Mouse (Mus musculus): Measurements from ENCODE around the gene 2010111I01Rik. TPM values are rescaled to one million over a fixed set of nuclear protein-coding genes. Genes with fewer than 3 reads are reported as not detected.

Gene 2010111I01Rik
- polyA plus RNA-seq, 1 experiment from 2014 or later, result 93.5 TPM

DNA sequence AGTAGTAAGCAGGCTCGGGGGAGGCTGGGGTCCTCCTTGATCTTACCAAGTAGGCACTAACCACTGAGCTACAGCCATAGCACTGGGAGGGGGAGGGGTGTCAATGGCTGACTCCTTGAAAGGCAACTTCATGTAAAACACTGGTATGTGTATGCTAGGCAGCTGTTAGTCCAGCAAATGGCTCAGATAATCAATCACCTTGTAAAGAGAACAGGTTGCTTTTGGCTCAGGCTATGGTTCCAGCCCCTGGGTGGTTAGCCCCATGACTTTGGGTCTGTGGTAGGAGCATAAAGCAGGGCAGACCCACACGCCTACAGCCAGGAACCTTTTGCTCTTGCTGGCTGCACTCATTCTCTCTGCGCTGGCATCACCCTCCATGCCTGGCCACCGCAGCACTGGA, 325.4 kb downstream of the 2010111I01Rik start:
- Histone ChIP-seq H3K4me3 (replicated peaks) (no peak overlapping the region), H3K4me2 (replicated peaks) (no peak overlapping the region), H3K27me3 (replicated peaks) (no peaks in the 10 kb centered on the region), H3K4me1 (replicated peaks) (peaks cover 29% of the 10 kb centered on the region), H3K9me3 (no peaks in the 10 kb centered on the region), H3K9ac (no peak overlapping the region), H3K27ac (no peak overlapping the region), H3K36me3 (peaks cover 31% of the 10 kb centered on the region)
- no peak for ATAC-seq
- 93% methylated on average over 4 of the region's 4 CpGs for WGBS

DNA sequence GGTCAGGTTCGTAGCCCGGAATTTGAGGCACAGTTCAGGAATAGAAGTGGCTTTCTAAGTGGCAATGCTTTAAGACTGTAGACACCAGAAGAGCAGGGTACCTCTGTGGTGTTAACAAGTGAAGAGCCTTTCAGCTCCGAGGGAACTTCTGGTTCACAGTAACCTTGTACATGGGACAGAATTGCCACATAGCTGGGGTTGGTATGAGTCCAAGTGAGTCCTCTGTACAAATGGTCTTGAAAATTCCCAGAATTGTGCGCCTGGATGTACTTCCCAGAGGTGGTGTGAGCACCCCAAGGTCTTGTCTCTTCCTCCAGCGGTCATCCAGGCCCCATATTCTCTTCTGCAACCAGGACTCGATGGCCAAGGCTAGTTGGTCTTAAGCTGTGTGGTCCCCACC, 326.3 kb downstream of the 2010111I01Rik start:
- no peak for ATAC-seq

DNA sequence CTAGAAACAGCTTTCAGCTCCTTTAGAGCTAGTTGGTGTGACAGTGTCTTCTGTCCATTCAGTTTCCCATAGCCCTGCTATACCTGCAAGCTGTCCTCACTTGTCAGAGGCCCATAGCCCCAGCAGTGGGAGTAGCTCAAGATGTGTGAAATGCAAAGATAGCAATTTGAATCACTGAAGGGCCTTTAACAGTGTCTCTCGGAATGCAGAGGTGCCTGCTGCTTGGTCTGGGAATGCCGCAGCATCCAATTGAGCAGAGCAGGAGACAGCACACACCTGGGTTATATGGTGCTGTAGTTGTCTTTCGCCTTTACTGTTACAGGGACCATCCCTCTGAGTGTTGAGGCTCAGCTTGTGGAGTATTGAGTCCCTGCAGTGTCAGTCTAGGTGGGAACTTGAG, 329.0 kb downstream of the 2010111I01Rik start:
- H3K4me1 ChIP-seq (replicated peaks), result peaks cover 28% of the 10 kb centered on the region
- H3K9ac ChIP-seq, result no peak overlapping the region; the same call in 1 of the 2 replicates
- 0 out of 2 replicates have a peak, but pooled peaks have one; percentile 11 for ATAC-seq
- H3K4me3 ChIP-seq (replicated peaks), result no peak overlapping the region
- H3K27me3 ChIP-seq (replicated peaks), result no peaks in the 10 kb centered on the region
- H3K36me3 ChIP-seq, result peaks cover 42% of the 10 kb centered on the region
- peak overlapping the region; percentile 78 for H3K27ac ChIP-seq
- H3K9me3 ChIP-seq, result no peaks in the 10 kb centered on the region
- no peak overlapping the region for H3K4me2 ChIP-seq (replicated peaks)
- 63% methylated on average over 3 of the region's 3 CpGs for WGBS

More for the DNA sequence above, 326.3 kb downstream of the 2010111I01Rik start:
- Histone ChIP-seq H3K4me2 (replicated peaks) (no peak overlapping the region), H3K9ac (no peak overlapping the region), H3K4me1 (replicated peaks) (peaks cover 29% of the 10 kb centered on the region), H3K36me3 (peaks cover 33% of the 10 kb centered on the region), H3K9me3 (no peaks in the 10 kb centered on the region), H3K27ac (no peak overlapping the region), H3K4me3 (replicated peaks) (no peak overlapping the region), H3K27me3 (replicated peaks) (no peaks in the 10 kb centered on the region)
- 91% methylated on average over 6 of the region's 6 CpGs for WGBS

DNA sequence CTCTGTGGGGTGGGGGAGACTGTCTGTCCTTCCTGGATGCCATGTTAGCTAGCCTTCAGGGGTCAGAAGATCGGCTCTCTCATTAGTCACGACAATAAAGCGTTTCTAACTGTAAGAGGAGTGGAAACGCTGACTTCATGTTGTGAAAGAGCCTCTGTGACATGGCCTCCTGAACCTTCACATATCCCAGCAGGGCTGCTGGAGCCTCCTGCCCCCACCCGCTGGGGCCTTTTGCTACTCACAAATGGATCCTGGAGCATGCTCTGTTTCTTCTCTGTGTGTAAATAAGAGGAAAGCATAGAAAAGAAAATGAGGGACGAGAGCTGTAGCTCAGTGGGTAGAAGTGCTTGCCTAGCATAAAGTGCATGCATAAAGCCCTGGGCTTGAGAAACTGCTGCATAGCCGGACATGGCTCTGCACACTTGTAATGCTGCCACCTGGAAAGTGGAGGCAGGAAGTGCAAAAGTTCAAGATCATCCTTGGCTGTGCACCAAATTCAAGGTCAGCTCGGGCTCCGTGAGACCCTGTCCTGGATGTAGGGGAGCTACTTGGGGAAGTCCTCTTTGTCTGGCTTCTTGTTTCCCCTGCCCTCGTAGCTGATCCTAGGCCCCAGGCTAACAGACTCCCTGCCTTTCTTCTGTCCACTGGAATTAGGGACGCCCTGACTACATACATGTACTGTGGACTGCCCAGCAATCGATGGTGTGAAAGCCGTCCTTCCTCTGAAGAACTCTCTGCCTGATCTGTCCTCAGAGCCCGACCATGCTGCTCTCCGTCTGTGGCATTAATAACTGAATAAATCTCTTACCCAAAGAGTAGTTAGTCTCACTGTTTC, 329.9 kb downstream of the 2010111I01Rik start:
- Histone ChIP-seq H3K27me3 (replicated peaks) (no peaks in the 10 kb centered on the region), H3K4me1 (replicated peaks) (peaks cover 23% of the 10 kb centered on the region), H3K36me3 (peaks cover 43% of the 10 kb centered on the region), H3K27ac (peak overlapping the region; percentile 78), H3K4me2 (replicated peaks) (no peak overlapping the region), H3K4me3 (replicated peaks) (no peak overlapping the region), H3K9me3 (no peaks in the 10 kb centered on the region), H3K9ac (no peak overlapping the region)
- WGBS, result 32% methylated on average over 15 of the region's 15 CpGs
- ATAC-seq, result peak; percentile 71

DNA sequence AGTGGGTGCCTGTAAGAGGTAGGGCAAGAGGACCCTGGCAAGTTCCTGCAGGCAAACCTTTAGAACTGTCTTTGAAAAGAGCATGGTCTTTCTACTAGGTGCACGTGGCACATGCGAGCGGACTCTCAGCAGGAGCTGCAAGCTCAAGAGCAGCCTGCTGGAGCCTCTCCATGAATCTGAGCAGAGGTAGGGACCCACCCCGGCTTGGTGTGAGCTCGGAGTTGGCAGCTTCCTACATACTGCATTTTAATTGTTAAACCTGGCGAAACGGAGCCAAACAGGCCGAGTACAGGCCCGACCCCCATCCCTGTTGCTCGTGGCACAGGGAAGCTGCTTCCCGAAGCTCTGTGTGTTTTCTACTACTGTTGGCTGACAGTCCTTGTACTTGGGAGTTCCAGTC, 331.6 kb downstream of the 2010111I01Rik start:
- peaks cover 38% of the 10 kb centered on the region for H3K36me3 ChIP-seq
- WGBS, result 90% methylated on average over 11 of the region's 11 CpGs

DNA sequence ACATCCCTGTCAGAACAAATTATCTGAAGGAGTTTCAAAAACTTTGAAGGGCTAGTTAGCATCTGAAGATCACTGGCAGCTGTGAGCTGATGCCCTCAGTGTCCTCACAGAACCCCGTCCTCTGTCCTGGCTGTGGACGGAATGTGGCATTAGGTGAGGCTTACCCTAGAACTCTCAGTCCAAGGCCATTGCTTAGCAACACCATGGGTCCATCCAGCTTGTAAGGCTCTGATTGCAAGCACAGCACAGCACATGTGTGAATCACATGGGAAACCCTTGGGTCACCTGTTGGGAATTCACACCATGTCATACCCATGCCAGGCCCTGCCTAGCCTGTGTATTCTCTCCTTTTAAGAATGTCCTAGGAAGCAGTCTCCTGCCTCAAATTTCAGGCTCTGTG, 332.3 kb downstream of the 2010111I01Rik start:
- H3K36me3 ChIP-seq, result peaks cover 34% of the 10 kb centered on the region
- no peaks in the 10 kb centered on the region for H3K27me3 ChIP-seq (replicated peaks)
- H3K4me1 ChIP-seq (replicated peaks), result peaks cover 33% of the 10 kb centered on the region
- no peak overlapping the region for H3K4me3 ChIP-seq (replicated peaks)
- H3K27ac ChIP-seq, result no peak overlapping the region
- no peak overlapping the region for H3K4me2 ChIP-seq (replicated peaks)
- no peaks in the 10 kb centered on the region for H3K9me3 ChIP-seq
- WGBS, result 90% methylated on average over 2 of the region's 2 CpGs
- no peak for ATAC-seq
- no peak overlapping the region for H3K9ac ChIP-seq

More for the DNA sequence above, 331.6 kb downstream of the 2010111I01Rik start:
- no peak overlapping the region for H3K4me2 ChIP-seq (replicated peaks)
- no peak for ATAC-seq
- no peaks in the 10 kb centered on the region for H3K9me3 ChIP-seq
- H3K9ac ChIP-seq, result no peak overlapping the region
- H3K4me3 ChIP-seq (replicated peaks), result no peak overlapping the region
- no peak overlapping the region for H3K27ac ChIP-seq
- H3K27me3 ChIP-seq (replicated peaks), result no peaks in the 10 kb centered on the region
- H3K4me1 ChIP-seq (replicated peaks), result peaks cover 28% of the 10 kb centered on the region

DNA sequence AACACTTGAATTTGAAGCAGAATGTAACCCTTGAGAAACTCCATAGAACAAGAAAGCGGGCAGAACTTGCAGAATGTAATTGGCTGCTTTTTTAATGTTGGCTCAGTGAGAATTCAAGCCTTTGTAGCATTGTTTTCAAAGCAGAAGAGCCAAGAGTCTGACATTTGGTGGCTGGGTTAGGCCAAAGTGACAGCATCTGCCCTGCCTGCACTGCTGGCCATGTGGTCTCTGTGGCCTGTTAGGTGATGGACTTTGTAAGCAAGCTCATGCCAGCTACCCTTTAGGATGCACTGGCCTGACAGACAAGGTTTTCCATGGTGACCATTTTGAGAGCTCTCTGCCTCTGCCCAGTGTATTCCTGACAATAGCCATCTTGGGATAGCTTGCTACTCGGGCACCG, 333.2 kb downstream of the 2010111I01Rik start:
- Histone ChIP-seq H3K27ac (no peak overlapping the region), H3K36me3 (peaks cover 41% of the 10 kb centered on the region), H3K27me3 (replicated peaks) (no peaks in the 10 kb centered on the region), H3K4me2 (replicated peaks) (no peak overlapping the region), H3K9me3 (no peaks in the 10 kb centered on the region), H3K4me1 (replicated peaks) (peaks cover 31% of the 10 kb centered on the region), H3K9ac (no peak overlapping the region), H3K4me3 (replicated peaks) (no peak overlapping the region)
- no peak for ATAC-seq
- 85% methylated on average over 3 of the region's 3 CpGs for WGBS

DNA sequence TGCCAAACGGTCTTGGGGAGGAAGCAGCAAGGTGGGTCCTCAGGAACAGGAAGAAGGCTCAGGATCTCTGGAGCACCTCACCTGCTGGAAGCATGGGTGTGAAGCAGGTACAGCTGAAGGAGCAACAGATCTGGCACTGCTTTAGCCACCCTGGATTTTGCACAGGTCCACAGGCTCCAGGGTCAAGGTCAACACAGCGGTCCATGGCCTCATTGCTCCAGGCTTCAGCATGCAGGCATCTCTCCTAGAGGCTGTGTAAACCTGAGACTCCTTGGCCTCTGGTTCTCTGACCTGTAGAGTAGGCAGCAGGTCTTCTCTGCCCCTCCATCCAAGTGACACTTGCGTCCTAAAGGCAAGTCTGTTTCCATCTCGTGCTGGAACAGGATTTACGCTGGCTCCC, 334.2 kb downstream of the 2010111I01Rik start:
- Histone ChIP-seq H3K27me3 (replicated peaks) (no peaks in the 10 kb centered on the region), H3K9ac (no peak overlapping the region), H3K4me2 (replicated peaks) (no peak overlapping the region), H3K9me3 (no peaks in the 10 kb centered on the region), H3K4me1 (replicated peaks) (peaks cover 25% of the 10 kb centered on the region), H3K36me3 (peaks cover 47% of the 10 kb centered on the region), H3K4me3 (replicated peaks) (no peak overlapping the region), H3K27ac (no peak overlapping the region)
- ATAC-seq, result no peak
- WGBS, result 90% methylated on average over 5 of the region's 5 CpGs

DNA sequence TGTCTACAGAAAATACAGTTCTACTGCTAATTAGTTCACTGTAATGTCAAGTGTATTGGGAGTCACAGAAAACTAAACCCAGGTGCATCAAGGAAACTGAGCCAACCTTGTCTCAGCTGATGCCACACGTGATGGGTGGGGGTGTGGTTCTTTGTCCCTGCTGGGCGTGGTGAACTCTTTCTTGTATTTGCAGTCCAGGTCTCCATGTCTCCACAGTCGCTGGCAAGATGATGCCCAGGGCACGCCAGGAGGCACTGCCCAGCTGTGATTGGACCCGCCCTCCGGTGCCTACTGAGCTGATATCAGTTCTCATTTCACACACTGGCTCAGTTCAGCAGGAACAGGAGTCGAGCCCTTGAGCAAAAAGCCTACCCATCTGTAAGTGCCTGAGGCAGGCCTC, 336.2 kb downstream of the 2010111I01Rik start:
- peaks cover 40% of the 10 kb centered on the region for H3K36me3 ChIP-seq
- no peak for ATAC-seq
- peaks cover 30% of the 10 kb centered on the region for H3K4me1 ChIP-seq (replicated peaks)
- WGBS, result 68% methylated on average over 7 of the region's 7 CpGs
- no peak overlapping the region for H3K4me2 ChIP-seq (replicated peaks)
- no peaks in the 10 kb centered on the region for H3K9me3 ChIP-seq
- H3K27ac ChIP-seq, result no peak overlapping the region
- H3K9ac ChIP-seq, result no peak overlapping the region
- H3K27me3 ChIP-seq (replicated peaks), result no peaks in the 10 kb centered on the region
- H3K4me3 ChIP-seq (replicated peaks), result no peak overlapping the region

DNA sequence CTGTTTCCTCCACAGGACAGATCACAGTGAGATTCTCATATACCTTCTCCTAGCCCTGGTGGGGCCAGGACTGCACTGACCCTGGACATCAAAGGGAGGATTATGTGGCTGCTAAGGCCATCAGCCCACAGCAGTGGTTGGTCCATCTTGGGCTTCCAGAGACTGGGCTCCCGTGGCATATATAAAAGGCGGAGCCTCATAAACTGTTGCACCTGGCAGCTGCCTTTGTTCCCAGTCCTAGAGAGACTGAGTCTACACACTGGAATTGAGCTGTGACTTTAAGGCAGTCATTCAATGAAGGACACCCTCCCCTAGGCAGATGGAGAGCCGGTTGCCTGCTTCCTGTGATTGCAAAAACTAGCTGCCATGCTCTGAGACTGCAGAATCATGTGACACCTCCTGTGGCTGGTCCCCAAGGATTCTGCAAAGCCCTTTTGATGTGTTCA, 337.1 kb downstream of the 2010111I01Rik start:
- peak; percentile 21 for ATAC-seq
- peaks cover 30% of the 10 kb centered on the region for H3K4me1 ChIP-seq (replicated peaks)

DNA sequence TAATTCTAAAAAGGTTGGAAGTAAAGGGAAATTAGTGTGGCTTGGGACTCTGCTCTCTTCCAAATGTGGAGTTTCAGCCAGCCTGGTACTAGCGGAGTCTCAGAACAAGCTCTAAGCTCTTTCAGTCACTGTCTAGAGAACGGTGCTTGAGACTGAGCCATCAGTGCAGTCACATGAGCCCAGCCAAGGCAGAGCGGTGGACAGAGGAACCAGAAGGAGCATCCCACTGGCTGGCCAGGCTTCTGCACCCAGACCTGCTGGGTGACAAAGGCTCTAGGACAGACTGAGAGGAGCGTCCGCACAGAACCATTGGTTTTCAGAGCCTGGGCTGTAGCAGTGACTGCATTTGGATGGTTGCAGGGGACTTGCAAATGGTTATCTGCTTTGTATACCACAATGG, 337.7 kb downstream of the 2010111I01Rik start:
- ATAC-seq, result no peak
- Histone ChIP-seq H3K9ac (no peak overlapping the region), H3K36me3 (peaks cover 37% of the 10 kb centered on the region), H3K27me3 (replicated peaks) (no peaks in the 10 kb centered on the region), H3K4me3 (replicated peaks) (no peak overlapping the region), H3K4me2 (replicated peaks) (no peak overlapping the region), H3K4me1 (replicated peaks) (peaks cover 30% of the 10 kb centered on the region), H3K27ac (no peak overlapping the region), H3K9me3 (no peaks in the 10 kb centered on the region)
- WGBS, result 92% methylated on average over 5 of the region's 5 CpGs

More for the DNA sequence above, 337.1 kb downstream of the 2010111I01Rik start:
- no peak overlapping the region for H3K9ac ChIP-seq
- WGBS, result 49% methylated on average over 3 of the region's 3 CpGs
- no peak overlapping the region for H3K4me3 ChIP-seq (replicated peaks)
- no peak overlapping the region for H3K4me2 ChIP-seq (replicated peaks)
- no peaks in the 10 kb centered on the region for H3K27me3 ChIP-seq (replicated peaks)
- H3K36me3 ChIP-seq, result peaks cover 40% of the 10 kb centered on the region
- H3K27ac ChIP-seq, result peak overlapping the region; percentile 23; the same call in 1 of the 2 replicates
- H3K9me3 ChIP-seq, result no peaks in the 10 kb centered on the region

DNA sequence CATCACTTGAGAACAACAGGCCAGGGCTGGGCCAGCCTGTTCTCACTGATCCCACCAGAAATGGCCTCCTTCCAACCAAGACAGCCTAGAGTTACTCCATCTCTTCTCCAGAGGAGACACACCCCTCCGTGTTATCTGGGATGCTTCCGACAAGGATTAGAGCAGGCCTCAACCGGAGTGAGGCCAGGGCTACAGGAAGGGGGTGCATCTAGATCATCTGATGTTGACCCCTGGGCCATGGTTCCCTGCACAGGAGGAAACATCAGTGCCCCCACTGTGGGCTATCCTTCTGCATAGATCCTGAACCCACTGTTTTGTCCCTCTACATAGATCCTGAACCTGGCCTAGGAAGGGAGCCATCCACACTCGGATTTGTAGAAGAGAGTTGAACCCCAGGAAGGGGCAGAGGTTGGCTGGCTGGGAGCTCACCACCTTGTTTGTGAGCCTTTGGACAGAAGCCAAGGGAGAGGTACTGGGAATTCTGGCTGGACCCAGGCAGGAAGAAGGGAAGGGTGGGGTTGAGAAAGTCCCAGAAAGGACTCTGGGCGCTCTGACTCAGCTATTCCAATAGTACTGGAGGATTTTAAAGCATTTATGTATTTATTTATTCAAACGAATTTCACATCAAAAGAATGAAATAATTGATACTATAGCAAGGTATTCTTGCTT, 339.6 kb downstream of the 2010111I01Rik start:
- no peak overlapping the region for H3K4me3 ChIP-seq (replicated peaks)
- peaks cover 30% of the 10 kb centered on the region for H3K4me1 ChIP-seq (replicated peaks)
- 0 out of 2 replicates have a peak, but pooled peaks have one; percentile 6 for ATAC-seq
- peaks cover 18% of the 10 kb centered on the region for H3K36me3 ChIP-seq
- H3K4me2 ChIP-seq (replicated peaks), result no peak overlapping the region
- WGBS, result 61% methylated on average over 6 of the region's 6 CpGs
- H3K9ac ChIP-seq, result no peak overlapping the region
- H3K9me3 ChIP-seq, result no peaks in the 10 kb centered on the region
- H3K27ac ChIP-seq, result peak overlapping the region; percentile 17; the same call in 1 of the 2 replicates
- H3K27me3 ChIP-seq (replicated peaks), result no peaks in the 10 kb centered on the region
